Mouse (Mus musculus): ENCODE data around the gene Vmn2r18. TPM values are rescaled to one million over a fixed set of nuclear protein-coding genes. Genes with fewer than 3 reads are reported as not detected.

Vmn2r18 gene
- polyA plus RNA-seq (2012; ENCODE audit: insufficient read depth, insufficient read length, missing spikeins): not detected in 2 replicates

GRCm38 (mm10) chr5:151605921-151606320, at the start of gene Vmn2r18:
Gene Vmn2r18, minus strand, starts transcription at chr5:151606021.
- no peak within 1 kb of the TSS for H3K4me3 ChIP-seq (ENCODE audit: insufficient read depth, low read depth, low read length)
- H3K4me1 ChIP-seq (ENCODE audit: control insufficient read depth, insufficient read depth, insufficient read length, low read length): no peaks in the 10 kb centered on the region
- H3K27ac ChIP-seq (replicated peaks; ENCODE audit: low read depth, low read length): no peak within 1 kb of the TSS

- Histone ChIP-seq H3K4me1 (ENCODE audit: control insufficient read depth, insufficient read depth, insufficient read length, low read length) (no peaks in the 10 kb centered on the region), H3K27ac (replicated peaks; ENCODE audit: low read depth, low read length) (no peak overlapping the region), H3K4me3 (ENCODE audit: insufficient read depth, low read depth, low read length) (no peak overlapping the region)
These were observed 45.6 kb upstream of the Vmn2r18 start for GRCm38 (mm10) chr5:151651411-151651784.

GRCm38 (mm10) chr5:151650700-151651410, 45.0 kb upstream of the Vmn2r18 start, which contains the start of gene Rfc3:
Gene Rfc3, minus strand, starts transcription at chr5:151651242.
- H3K4me3 ChIP-seq (ENCODE audit: insufficient read depth, low read depth, low read length): peak within 1 kb of the TSS; percentile 82
- no peaks in the 10 kb centered on the region for H3K4me1 ChIP-seq (ENCODE audit: control insufficient read depth, insufficient read depth, insufficient read length, low read length)
- 0 out of 2 replicates have a peak within 1 kb of the TSS, but pooled peaks have one; percentile 41 for H3K27ac ChIP-seq (replicated peaks; ENCODE audit: low read depth, low read length)

GRCm38 (mm10) chr5:151644845-151645244, 39.0 kb upstream of the Vmn2r18 start:
- H3K4me3 ChIP-seq (ENCODE audit: insufficient read depth, low read depth, low read length): no peak overlapping the region
- H3K27ac ChIP-seq (replicated peaks; ENCODE audit: low read depth, low read length): no peak overlapping the region
- no peaks in the 10 kb centered on the region for H3K4me1 ChIP-seq (ENCODE audit: control insufficient read depth, insufficient read depth, insufficient read length, low read length)

GRCm38 (mm10) chr5:151642867-151643266, 37.0 kb upstream of the Vmn2r18 start:
- no peaks in the 10 kb centered on the region for H3K4me1 ChIP-seq (ENCODE audit: control insufficient read depth, insufficient read depth, insufficient read length, low read length)
- no peak overlapping the region for H3K27ac ChIP-seq (replicated peaks; ENCODE audit: low read depth, low read length)
- H3K4me3 ChIP-seq (ENCODE audit: insufficient read depth, low read depth, low read length): no peak overlapping the region

- H3K4me1 ChIP-seq (ENCODE audit: control insufficient read depth, insufficient read depth, insufficient read length, low read length): no peaks in the 10 kb centered on the region
- H3K27ac ChIP-seq (replicated peaks; ENCODE audit: low read depth, low read length): no peak overlapping the region
- no peak overlapping the region for H3K4me3 ChIP-seq (ENCODE audit: insufficient read depth, low read depth, low read length)
These were observed 36.3 kb upstream of the Vmn2r18 start for GRCm38 (mm10) chr5:151642102-151642501.

- Histone ChIP-seq H3K27ac (replicated peaks; ENCODE audit: low read depth, low read length) (no peak overlapping the region), H3K4me1 (ENCODE audit: control insufficient read depth, insufficient read depth, insufficient read length, low read length) (no peaks in the 10 kb centered on the region), H3K4me3 (ENCODE audit: insufficient read depth, low read depth, low read length) (no peak overlapping the region)
These were observed 4.1 kb downstream of the Vmn2r18 start for GRCm38 (mm10) chr5:151601696-151602095.

Other genes with a start within 250 kb of the Vmn2r18 start
- gene Gm42906, start 177.9 kb downstream of the Vmn2r18 start, polyA plus RNA-seq (2012; ENCODE audit: insufficient read depth, insufficient read length, missing spikeins): not detected in 2 replicates
- gene Rfc3, start 45.2 kb upstream of the Vmn2r18 start, polyA plus RNA-seq (2012; ENCODE audit: insufficient read depth, insufficient read length, missing spikeins): 6.9 and 9.9 TPM in 2 replicates

All from brown adipose tissue, adult 24 weeks (tissue).